Mouse (Mus musculus) intestine, embryonic 14.5 days (tissue): ENCODE measurements around the gene Phlpp1. TPM values are rescaled to one million over a fixed set of nuclear protein-coding genes. Genes with fewer than 3 reads are reported as not detected.

Source experiments
- ATAC-seq: fragments of 200-750 bp; cut with Nextera tagmentation; replicated peaks from 2 replicates; pipeline ENCODE4 v1.8.0; 2017; ENCODE audit warnings: low read depth, moderate number of reproducible peaks, moderate TSS enrichment, moderate library complexity; ENCODE audit not compliant: low FRiP score, low TSS enrichment
- DNase-seq: peaks from one replicate; pipeline ENCODE4 v3.0.0-alpha.2; 2018; ENCODE audit warnings: low spot score
- H3K27ac ChIP-seq: fragments of 300-500 bp; sonication (generic); 2 replicates; pipeline ENCODE4 v1.5.1; 2014; ENCODE audit warnings: low read depth, mild to moderate bottlenecking, control low read depth
- H3K27me3 ChIP-seq: fragments of 300-500 bp; sonication (generic); replicated peaks from 2 replicates; pipeline ENCODE4 v1.6.1; 2014; ENCODE audit warnings: low read length, control low read depth; ENCODE audit not compliant: control insufficient read depth, insufficient read depth
- H3K36me3 ChIP-seq: fragments of 300-500 bp; sonication (generic); 2 replicates; pipeline ENCODE4 v1.6.1; 2014; ENCODE audit warnings: low read length, control low read depth; ENCODE audit not compliant: control insufficient read depth, insufficient read depth
- H3K4me1 ChIP-seq: fragments of 300-500 bp; sonication (generic); replicated peaks from 2 replicates; pipeline ENCODE4 v1.6.1; 2014; ENCODE audit warnings: low read length, control low read depth, mixed read lengths; ENCODE audit not compliant: control insufficient read depth, insufficient read depth
- H3K4me2 ChIP-seq: fragments of 300-500 bp; sonication (generic); 2 replicates; pipeline ENCODE4 v1.6.1; 2014; ENCODE audit warnings: low read length
- H3K4me3 ChIP-seq: fragments of 300-500 bp; sonication (generic); 2 replicates; pipeline ENCODE4 v1.5.1; 2014; ENCODE audit warnings: low read depth, low read length, control low read depth, mixed read lengths
- H3K9ac ChIP-seq: fragments of 300-500 bp; sonication (generic); 2 replicates; pipeline ENCODE4 v1.6.1; 2014; ENCODE audit warnings: mild to moderate bottlenecking, low read length
- H3K9me3 ChIP-seq: fragments of 300-500 bp; sonication (generic); 2 replicates; pipeline ENCODE4 v1.6.1; 2016; ENCODE audit warnings: low read length, control low read depth; ENCODE audit not compliant: control insufficient read depth
- WGBS: fragments of 180-500 bp; shearing (Covaris S2); extraction: QIAGEN DNeasy Blood & Tissue Kit; methylation state at CpG from one replicate; pipeline ENCODE4 v1.1.7; 2014; 5-methylcytosine and 5-hydroxymethylcytosine counted together
- polyA plus RNA-seq: library from polyadenylated mRNA; unstranded; fragments of >200 nt; fragmentation: Nextera tagmentation; extraction: Ambion mirVana; gene quantifications from 2 replicates; pipeline ENCODE4 v1.2.1, GENCODE M21; 2014

Gene Phlpp1
- polyA plus RNA-seq, 1 experiment from 2014 or later: 6.5 TPM

DNA sequence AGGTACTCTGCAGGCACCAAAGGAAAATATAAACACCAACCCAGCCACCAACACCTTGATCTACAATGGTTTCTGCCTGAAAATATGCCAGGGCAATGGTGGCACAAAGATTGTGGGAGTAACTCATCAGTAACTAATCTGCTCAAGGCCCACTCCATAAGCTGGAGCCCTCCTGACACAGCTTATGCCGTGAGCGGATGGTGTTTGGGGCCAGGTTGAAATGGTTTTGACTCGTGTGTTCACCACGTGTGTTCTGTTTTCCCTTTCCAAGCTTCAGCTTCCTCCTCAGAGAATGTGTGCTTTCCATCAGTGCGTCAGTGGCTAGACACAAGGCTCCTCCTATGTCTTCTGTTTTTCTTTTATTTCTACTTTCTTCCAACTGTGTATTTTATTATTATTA is 37.0 kb downstream of the Phlpp1 start:
- Histone ChIP-seq H3K4me1 (peaks cover 19% of the 10 kb centered on the region), H3K4me3 (no peak overlapping the region), H3K9ac (no peak overlapping the region), H3K27me3 (no peaks in the 10 kb centered on the region), H3K9me3 (0 out of 2 replicates have a peak, but pooled peaks cover 3% of the 10 kb centered on the region), H3K4me2 (no peak overlapping the region), H3K36me3 (no peaks in the 10 kb centered on the region), H3K27ac (no peak overlapping the region)
- WGBS: 37% methylated on average over 5 of the region's 5 CpGs
- DNase-seq (no peak), ATAC-seq (no peak)

DNA sequence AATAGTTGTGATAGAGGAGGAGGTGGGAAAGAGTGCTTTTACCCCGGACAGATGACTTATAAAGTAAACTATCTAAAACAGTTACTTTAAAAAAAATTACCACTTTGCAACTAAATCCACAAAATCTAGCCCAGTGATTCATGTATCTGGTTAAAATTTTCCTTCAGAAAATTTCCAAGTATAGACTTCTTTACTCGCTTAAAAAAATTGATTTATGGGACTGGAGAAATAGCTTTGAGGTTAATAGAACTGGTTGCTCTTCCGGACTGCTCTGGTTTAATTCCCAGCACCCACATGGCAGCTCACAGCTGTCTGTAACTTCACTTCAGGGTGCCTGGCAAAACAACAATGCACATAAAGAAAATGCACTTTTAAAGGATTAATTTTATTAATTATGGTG is 38.9 kb downstream of the Phlpp1 start:
- Histone ChIP-seq H3K9ac (no peak overlapping the region), H3K4me3 (no peak overlapping the region), H3K27ac (no peak overlapping the region), H3K9me3 (0 out of 2 replicates have a peak, but pooled peaks cover 3% of the 10 kb centered on the region), H3K4me2 (no peak overlapping the region), H3K27me3 (no peaks in the 10 kb centered on the region), H3K4me1 (peaks cover 9% of the 10 kb centered on the region; the same call in 1 of the 2 replicates), H3K36me3 (no peaks in the 10 kb centered on the region)
- WGBS: 31% methylated on average over 3 of the region's 3 CpGs
- no peak for ATAC-seq
- no peak for DNase-seq

DNA sequence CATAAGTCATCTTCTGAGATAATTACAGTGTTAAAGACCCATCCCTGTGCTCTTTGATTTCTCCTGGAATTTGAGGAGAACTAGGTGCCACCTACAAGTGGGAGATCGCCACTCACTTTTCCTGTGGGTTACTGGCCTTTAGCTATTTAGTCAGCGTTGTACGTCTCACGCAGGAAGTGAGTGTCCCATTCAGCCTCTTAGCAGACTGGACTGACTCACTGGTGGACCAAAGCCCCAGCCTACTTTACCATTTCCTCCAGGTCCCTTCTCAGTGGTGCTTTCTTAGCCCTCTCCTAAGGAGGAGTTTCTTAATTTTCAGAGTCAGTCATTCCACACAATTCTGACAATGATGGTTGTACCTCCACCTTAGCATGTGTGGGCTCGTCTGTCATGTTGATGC is 39.6 kb downstream of the Phlpp1 start:
- Histone ChIP-seq H3K27me3 (no peaks in the 10 kb centered on the region), H3K9ac (no peak overlapping the region), H3K9me3 (0 out of 2 replicates have a peak, but pooled peaks cover 3% of the 10 kb centered on the region), H3K4me2 (no peak overlapping the region), H3K4me1 (peaks cover 9% of the 10 kb centered on the region; the same call in 1 of the 2 replicates), H3K36me3 (no peaks in the 10 kb centered on the region), H3K27ac (no peak overlapping the region), H3K4me3 (no peak overlapping the region)
- 78% methylated on average over 5 of the region's 5 CpGs for WGBS
- DNase-seq: no peak
- no peak for ATAC-seq

DNA sequence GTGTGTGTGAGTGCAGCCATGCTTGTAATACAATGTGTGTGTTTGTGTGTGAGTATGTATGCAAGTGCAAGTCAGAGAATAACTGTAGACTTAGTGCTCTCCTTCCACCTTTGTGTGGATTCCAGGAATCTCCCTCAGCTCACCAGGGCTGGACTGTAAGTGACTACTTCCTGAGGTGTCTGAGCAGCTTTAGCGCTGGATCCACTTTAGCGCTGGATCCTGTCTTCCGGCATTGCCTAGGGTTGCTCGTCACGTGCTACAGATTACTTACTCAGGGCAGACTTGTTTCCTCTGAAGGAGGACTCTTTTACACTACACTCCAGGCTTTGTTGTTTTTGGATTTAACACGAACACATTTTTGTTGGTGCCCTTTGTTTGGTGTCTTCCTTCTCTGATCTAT is 48.9 kb downstream of the Phlpp1 start:
- no peaks in the 10 kb centered on the region for H3K27me3 ChIP-seq
- H3K4me3 ChIP-seq: no peak overlapping the region
- peaks cover 5% of the 10 kb centered on the region for H3K9me3 ChIP-seq
- DNase-seq (no peak), ATAC-seq (no peak)
- H3K9ac ChIP-seq: no peak overlapping the region
- H3K36me3 ChIP-seq: no peaks in the 10 kb centered on the region
- WGBS: 46% methylated on average over 6 of the region's 6 CpGs
- H3K4me1 ChIP-seq: no peaks in the 10 kb centered on the region
- H3K27ac ChIP-seq: no peak overlapping the region
- no peak overlapping the region for H3K4me2 ChIP-seq

DNA sequence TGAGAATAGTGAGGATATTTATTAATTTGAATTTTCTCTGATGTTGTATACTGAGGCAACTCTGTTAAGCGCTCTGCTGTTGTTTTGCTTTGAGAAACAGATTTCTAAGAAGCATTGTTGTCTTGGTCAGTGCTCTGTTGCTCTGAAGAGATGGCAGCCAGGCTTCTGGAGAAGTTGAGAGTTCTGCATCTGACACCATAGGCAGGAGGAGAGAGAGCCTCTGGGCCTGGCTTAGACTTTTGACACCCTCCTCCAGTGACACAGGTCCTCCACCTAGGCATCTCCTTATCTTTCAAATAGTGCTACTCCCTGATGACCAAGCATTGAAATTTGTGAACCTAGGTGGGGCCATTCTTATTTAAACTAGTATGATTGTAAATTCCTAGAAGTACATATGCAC is 49.8 kb downstream of the Phlpp1 start:
- DNase-seq (no peak), ATAC-seq (no peak)
- Histone ChIP-seq H3K4me2 (no peak overlapping the region), H3K27ac (no peak overlapping the region), H3K9me3 (peaks cover 5% of the 10 kb centered on the region), H3K9ac (no peak overlapping the region), H3K36me3 (no peaks in the 10 kb centered on the region), H3K4me1 (0 out of 2 replicates have a peak, but pooled peaks cover 2% of the 10 kb centered on the region), H3K27me3 (no peaks in the 10 kb centered on the region), H3K4me3 (no peak overlapping the region)
- 97% methylated on average over 1 of the region's 1 CpGs for WGBS

DNA sequence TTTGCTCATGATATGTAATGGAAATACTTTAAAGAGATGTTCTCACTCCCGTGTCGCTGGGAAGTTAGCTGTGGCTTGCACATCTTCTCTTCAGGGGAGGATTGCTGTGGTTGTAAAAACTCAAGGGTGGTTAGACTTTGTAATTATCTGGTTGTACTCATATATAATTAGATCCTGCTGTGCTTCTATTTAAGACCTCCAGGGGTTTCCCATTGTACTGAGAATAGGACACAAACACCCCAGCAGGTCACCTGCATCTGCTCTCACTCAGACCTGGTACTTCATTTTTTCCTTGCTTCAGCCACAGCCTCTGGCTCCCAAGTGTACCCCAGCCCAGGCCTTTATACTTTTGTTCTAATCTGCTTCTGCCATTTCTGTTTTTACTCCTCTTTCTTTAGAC is 50.4 kb downstream of the Phlpp1 start:
- Histone ChIP-seq H3K27me3 (no peaks in the 10 kb centered on the region), H3K27ac (no peak overlapping the region), H3K36me3 (no peaks in the 10 kb centered on the region), H3K4me2 (no peak overlapping the region), H3K4me1 (0 out of 2 replicates have a peak, but pooled peaks cover 2% of the 10 kb centered on the region), H3K9ac (no peak overlapping the region), H3K9me3 (peaks cover 5% of the 10 kb centered on the region), H3K4me3 (no peak overlapping the region)
- WGBS: 43% methylated on average over 2 of the region's 2 CpGs
- DNase-seq: no peak
- no peak for ATAC-seq

DNA sequence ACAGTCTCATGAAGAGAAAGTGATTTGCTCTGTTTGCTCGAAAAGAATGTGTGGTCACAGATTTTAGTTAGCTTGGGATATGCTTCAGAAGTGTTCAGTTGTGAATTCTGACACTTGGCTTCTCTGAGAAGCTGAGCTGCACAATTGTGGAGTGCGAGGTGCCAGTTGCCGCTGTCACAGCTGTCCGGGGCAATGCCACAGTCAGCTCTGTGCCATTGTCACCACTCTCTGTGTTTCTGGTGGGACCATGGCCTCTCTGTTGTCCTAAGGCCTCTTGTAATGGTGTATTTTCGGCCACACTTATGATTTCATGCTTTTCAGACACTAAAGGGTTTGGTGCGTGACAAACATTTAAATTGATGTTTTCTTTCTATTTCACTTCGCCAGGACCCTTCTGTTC is 55.1 kb downstream of the Phlpp1 start:
- Histone ChIP-seq H3K9ac (no peak overlapping the region), H3K4me1 (0 out of 2 replicates have a peak, but pooled peaks cover 2% of the 10 kb centered on the region), H3K27ac (no peak overlapping the region), H3K36me3 (no peaks in the 10 kb centered on the region), H3K4me2 (no peak overlapping the region), H3K4me3 (no peak overlapping the region), H3K27me3 (no peaks in the 10 kb centered on the region), H3K9me3 (peaks cover 5% of the 10 kb centered on the region)
- 79% methylated on average over 7 of the region's 7 CpGs for WGBS
- no peak for ATAC-seq
- DNase-seq: no peak

DNA sequence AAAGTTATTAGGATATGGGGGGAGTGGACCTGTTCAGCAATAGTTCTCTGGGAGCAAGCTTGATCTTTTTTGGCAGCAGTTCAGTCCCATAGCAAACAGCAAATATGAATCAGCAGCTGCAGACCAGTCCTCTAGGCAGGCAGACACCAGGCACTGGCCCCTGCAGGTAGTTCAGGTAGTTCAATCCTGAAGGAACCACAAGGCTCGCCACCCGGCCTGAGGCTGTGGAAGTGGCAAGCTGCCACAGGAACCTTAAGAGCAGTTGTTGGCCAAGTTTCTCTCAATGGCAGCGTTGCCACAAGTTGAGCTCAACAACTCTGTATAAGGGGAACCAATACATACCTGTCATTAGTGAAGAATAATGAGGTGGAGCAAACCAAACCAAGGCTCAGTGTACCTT is 58.8 kb downstream of the Phlpp1 start:
- WGBS: 85% methylated on average over 3 of the region's 3 CpGs
- no peak for ATAC-seq
- Histone ChIP-seq H3K27ac (no peak overlapping the region), H3K36me3 (no peaks in the 10 kb centered on the region), H3K4me3 (no peak overlapping the region), H3K27me3 (no peaks in the 10 kb centered on the region), H3K4me1 (0 out of 2 replicates have a peak, but pooled peaks cover 2% of the 10 kb centered on the region), H3K4me2 (no peak overlapping the region), H3K9me3 (no peaks in the 10 kb centered on the region), H3K9ac (no peak overlapping the region)
- no peak for DNase-seq

DNA sequence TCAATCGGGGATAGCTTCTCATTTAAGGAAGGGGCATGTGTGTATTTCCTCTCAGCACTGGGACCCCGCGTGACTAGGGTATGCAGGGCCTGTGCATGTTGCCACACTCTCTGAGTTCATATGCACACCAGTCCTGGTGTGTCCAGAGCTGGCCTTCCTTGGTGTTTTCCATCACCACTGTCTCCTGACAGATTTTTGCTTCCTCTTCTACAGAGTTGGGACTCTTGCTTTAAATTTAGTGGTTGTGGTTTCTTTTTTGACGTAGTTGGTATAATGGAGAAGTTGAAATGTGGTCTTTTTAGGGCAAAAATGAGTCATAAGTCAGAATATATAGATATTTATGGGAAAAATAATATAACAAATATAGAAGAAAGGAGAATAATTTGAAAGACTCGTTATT is 59.8 kb downstream of the Phlpp1 start:
- H3K4me1 ChIP-seq: no peaks in the 10 kb centered on the region
- H3K9ac ChIP-seq: no peak overlapping the region
- H3K4me2 ChIP-seq: no peak overlapping the region
- no peaks in the 10 kb centered on the region for H3K9me3 ChIP-seq
- 83% methylated on average over 5 of the region's 5 CpGs for WGBS
- H3K27ac ChIP-seq: no peak overlapping the region
- no peak for DNase-seq
- H3K4me3 ChIP-seq: no peak overlapping the region
- H3K27me3 ChIP-seq: no peaks in the 10 kb centered on the region
- ATAC-seq: no peak
- no peaks in the 10 kb centered on the region for H3K36me3 ChIP-seq
